Mouse (Mus musculus) CD4-positive, CD25-positive, alpha-beta regulatory T cell, adult 4 months (primary cell): ENCODE measurements around the gene Slc6a1. TPM values are rescaled to one million over a fixed set of nuclear protein-coding genes. Genes with fewer than 3 reads are reported as not detected.

ENCODE experiments used
- ATAC-seq: one replicate; pipeline ENCODE4 v1.8.0; 2017
- polyA plus RNA-seq, 2 experiments: library from polyadenylated mRNA; unstranded; fragments of 100-300 nt; shearing (Covaris generic); gene quantifications; one replicate each; pipeline ENCODE4 v1.2.1; 2017

Gene Slc6a1
- polyA plus RNA-seq, 2 experiments from 2014 or later = 0.12 TPM; not detected in 1

GRCm38 (mm10) chr6:114362355-114362754 is 79.9 kb downstream of the Slc6a1 start:
- ATAC-seq = no peak

- no peak for ATAC-seq
Measured at GRCm38 (mm10) chr6:114363740-114364139, 81.3 kb downstream of the Slc6a1 start.

- no peak for ATAC-seq
Measured at GRCm38 (mm10) chr6:114364734-114365133, 82.3 kb downstream of the Slc6a1 start.

GRCm38 (mm10) chr6:114366191-114366590 is 83.8 kb downstream of the Slc6a1 start:
- no peak for ATAC-seq

Other genes with a start within 250 kb of the Slc6a1 start
- gene Atp2b2, start 240.0 kb upstream of the Slc6a1 start, polyA plus RNA-seq = under 1 TPM in 1 of 2 experiments, not detected in 1; 0.14 TPM
- not detected for gene Slc6a11, start 151.4 kb upstream of the Slc6a1 start, polyA plus RNA-seq
- not detected for gene Hrh1, start 115.3 kb downstream of the Slc6a1 start, polyA plus RNA-seq